Mouse (Mus musculus): ENCODE measurements around the gene B4galt7. TPM values are rescaled to one million over a fixed set of nuclear protein-coding genes. Genes with fewer than 3 reads are reported as not detected.

B4galt7 gene
- polyA plus RNA-seq, 1 experiment from 2014 or later: 39.9 TPM

DNA sequence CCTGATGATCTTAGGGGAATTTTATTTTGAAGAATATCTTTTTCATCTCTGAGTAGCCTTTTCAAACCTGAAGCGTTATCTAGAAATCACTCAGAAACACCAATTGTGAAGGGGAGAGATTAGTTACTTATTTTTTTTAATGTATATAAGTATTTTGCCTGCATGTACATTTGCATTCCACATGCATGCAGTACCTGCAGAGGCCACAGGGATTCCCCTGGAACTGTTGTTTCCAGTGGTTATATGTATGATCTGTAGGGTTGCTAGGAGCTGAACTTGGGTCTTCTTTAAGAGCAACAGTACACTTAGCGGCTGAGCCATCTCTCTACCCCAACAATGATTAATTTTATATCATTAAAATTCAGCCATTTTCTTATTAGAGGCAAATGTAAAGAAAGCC, 44.8 kb downstream of the B4galt7 start:
- H3K36me3 ChIP-seq: peaks cover 91% of the 10 kb centered on the region
- 92% methylated on average over 2 of the region's 2 CpGs for WGBS
- H3K4me3 ChIP-seq: no peak overlapping the region
- DNase-seq (ENCODE audit: low spot score): peak; percentile 40
- no peaks in the 10 kb centered on the region for H3K27me3 ChIP-seq (ENCODE audit: insufficient read depth, poor library complexity, severe bottlenecking)
- H3K4me1 ChIP-seq (replicated peaks): peaks cover 2% of the 10 kb centered on the region; the same call in 1 of the 2 replicates
- H3K27ac ChIP-seq: no peak overlapping the region
- H3K9me3 ChIP-seq: no peaks in the 10 kb centered on the region

DNA sequence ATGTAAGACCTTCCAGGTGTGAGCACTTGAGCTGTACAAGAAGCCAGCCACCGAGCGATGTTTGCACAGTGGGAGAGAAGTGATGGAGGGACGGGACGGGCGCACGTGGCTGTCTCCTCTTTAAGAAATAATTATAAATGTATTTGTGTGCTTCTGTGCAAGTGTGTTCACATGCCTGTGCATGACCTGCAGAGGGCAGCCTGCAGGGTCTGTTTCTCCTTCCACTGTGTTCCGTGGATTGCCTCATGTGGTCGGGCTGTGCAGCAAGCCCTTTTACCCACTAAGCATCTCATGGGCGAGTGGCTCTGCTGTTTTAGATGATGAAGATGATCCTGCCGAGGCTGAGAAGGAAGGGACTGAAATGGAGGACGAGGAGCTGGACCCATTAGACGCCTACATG, 50.4 kb downstream of the B4galt7 start:
- 92% methylated on average over 12 of the region's 12 CpGs for WGBS
- Histone ChIP-seq H3K36me3 (peaks cover 100% of the 10 kb centered on the region), H3K27me3 (ENCODE audit: insufficient read depth, poor library complexity, severe bottlenecking) (no peaks in the 10 kb centered on the region), H3K4me3 (no peak overlapping the region), H3K4me1 (replicated peaks) (no peaks in the 10 kb centered on the region), H3K9me3 (no peaks in the 10 kb centered on the region), H3K27ac (no peak overlapping the region)
- DNase-seq (ENCODE audit: low spot score): no peak

DNA sequence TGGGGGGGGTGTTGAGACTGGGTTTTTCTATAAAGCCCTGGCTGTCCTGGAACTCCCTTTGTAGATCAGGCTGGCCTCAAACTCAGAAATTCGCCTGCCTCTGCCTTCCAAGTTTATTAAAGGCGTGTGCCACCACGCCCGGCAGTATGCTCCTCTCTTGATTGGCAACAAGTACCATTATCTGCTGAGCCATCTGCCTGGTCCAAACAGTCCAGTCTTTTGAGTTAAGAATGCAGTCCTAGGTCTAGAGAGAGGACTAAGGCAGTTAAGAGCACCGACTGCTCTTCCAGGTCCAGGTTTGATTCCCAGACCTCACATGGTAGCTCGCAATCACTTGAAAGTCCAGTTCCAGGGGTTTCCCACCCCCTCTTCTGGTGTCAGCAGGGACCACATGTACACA, 51.3 kb downstream of the B4galt7 start:
- Histone ChIP-seq H3K4me1 (replicated peaks) (no peaks in the 10 kb centered on the region), H3K4me3 (no peak overlapping the region), H3K36me3 (peaks cover 100% of the 10 kb centered on the region), H3K27me3 (ENCODE audit: insufficient read depth, poor library complexity, severe bottlenecking) (no peaks in the 10 kb centered on the region), H3K27ac (no peak overlapping the region), H3K9me3 (no peaks in the 10 kb centered on the region)
- WGBS: 89% methylated on average over 6 of the region's 6 CpGs
- no peak for DNase-seq (ENCODE audit: low spot score)

Other genes starting within 250 kb of the B4galt7 start
- 95.2 and 107 TPM in 2 replicates for gene Lman2, start 237.1 kb upstream of the B4galt7 start, polyA plus RNA-seq (2016; fragmentation: Nextera tagmentation; extraction: Ambion mirVana)
- 0.44 and 0.68 TPM in 2 replicates for gene Rgs14, start 230.2 kb upstream of the B4galt7 start, polyA plus RNA-seq (2016; fragmentation: Nextera tagmentation; extraction: Ambion mirVana)
- gene Slc34a1, start 201.7 kb upstream of the B4galt7 start, polyA plus RNA-seq (2016; fragmentation: Nextera tagmentation; extraction: Ambion mirVana): 0.22 TPM in 1 of 2 replicates, not detected in the other
- not detected in 2 replicates for gene Pfn3, start 184.7 kb upstream of the B4galt7 start, polyA plus RNA-seq (2016; fragmentation: Nextera tagmentation; extraction: Ambion mirVana)
- 0.07 and 0.25 TPM in 2 replicates for gene F12, start 173.1 kb upstream of the B4galt7 start, polyA plus RNA-seq (2016; fragmentation: Nextera tagmentation; extraction: Ambion mirVana)
- 51.5 and 52.3 TPM in 2 replicates for gene Grk6, start 154.8 kb upstream of the B4galt7 start, polyA plus RNA-seq (2016; fragmentation: Nextera tagmentation; extraction: Ambion mirVana)
- gene Prr7, start 135.6 kb upstream of the B4galt7 start, polyA plus RNA-seq (2016; fragmentation: Nextera tagmentation; extraction: Ambion mirVana): 0.69 and 1.0 TPM in 2 replicates
- gene Dbn1, start 111.8 kb upstream of the B4galt7 start, polyA plus RNA-seq (2016; fragmentation: Nextera tagmentation; extraction: Ambion mirVana): 420 and 518 TPM in 2 replicates
- gene Pdlim7, start 86.2 kb upstream of the B4galt7 start, polyA plus RNA-seq (2016; fragmentation: Nextera tagmentation; extraction: Ambion mirVana): 194 and 221 TPM in 2 replicates
- gene Dok3, start 70.6 kb upstream of the B4galt7 start, polyA plus RNA-seq (2016; fragmentation: Nextera tagmentation; extraction: Ambion mirVana): 3.5 and 3.9 TPM in 2 replicates
- 85.2 and 88.2 TPM in 2 replicates for gene Ddx41, start 63.2 kb upstream of the B4galt7 start, polyA plus RNA-seq (2016; fragmentation: Nextera tagmentation; extraction: Ambion mirVana)
- gene Fam193b, start 28.8 kb upstream of the B4galt7 start, polyA plus RNA-seq (2016; fragmentation: Nextera tagmentation; extraction: Ambion mirVana): 63.7 and 64.3 TPM in 2 replicates
- 102 and 112 TPM in 2 replicates for gene Tmed9, start 26.2 kb upstream of the B4galt7 start, polyA plus RNA-seq (2016; fragmentation: Nextera tagmentation; extraction: Ambion mirVana)
- gene Caml, start 23.1 kb downstream of the B4galt7 start, polyA plus RNA-seq (2016; fragmentation: Nextera tagmentation; extraction: Ambion mirVana): 55.0 and 60.9 TPM in 2 replicates
- gene Ddx46, start 35.1 kb downstream of the B4galt7 start, polyA plus RNA-seq (2016; fragmentation: Nextera tagmentation; extraction: Ambion mirVana): 27.1 and 38.2 TPM in 2 replicates
- 42.2 and 50.0 TPM in 2 replicates for gene B230219D22Rik, start 93.2 kb downstream of the B4galt7 start, polyA plus RNA-seq (2016; fragmentation: Nextera tagmentation; extraction: Ambion mirVana)
- gene Txndc15, start 114.8 kb downstream of the B4galt7 start, polyA plus RNA-seq (2016; fragmentation: Nextera tagmentation; extraction: Ambion mirVana): 75.1 and 84.9 TPM in 2 replicates
- 30.4 and 34.3 TPM in 2 replicates for gene Pcbd2, start 127.5 kb downstream of the B4galt7 start, polyA plus RNA-seq (2016; fragmentation: Nextera tagmentation; extraction: Ambion mirVana)
- gene Catsper3, start 184.7 kb downstream of the B4galt7 start, polyA plus RNA-seq (2016; fragmentation: Nextera tagmentation; extraction: Ambion mirVana): not detected in 2 replicates
- 0.47 and 0.80 TPM in 2 replicates for gene Pitx1, start 236.3 kb downstream of the B4galt7 start, polyA plus RNA-seq (2016; fragmentation: Nextera tagmentation; extraction: Ambion mirVana)

All from hindbrain, embryonic 10.5 days (tissue).